Mouse (Mus musculus) CH12.LX (cell line): ENCODE measurements around the gene Ankrd28. TPM values are rescaled to one million over a fixed set of nuclear protein-coding genes. Genes with fewer than 3 reads are reported as not detected.
A peak's percentile ranks its signal among the peaks of the same experiment; 100 is the strongest.

ENCODE experiments used
- DNase-seq: peaks from one replicate; pipeline ENCODE4 v3.0.0-alpha.2; 2013; ENCODE audit errors: extremely low read depth
- H3K27ac ChIP-seq: 2 replicates; pipeline ENCODE4 v1.5.1; 2012; ENCODE audit warnings: low read depth, mild to moderate bottlenecking, control low read depth, moderate library complexity; ENCODE audit not compliant: insufficient read depth
- H3K27me3 ChIP-seq: replicated peaks from 2 replicates; pipeline ENCODE3; 2012; ENCODE audit warnings: inconsistent platforms
- H3K36me3 ChIP-seq, 2 experiments: replicated peaks in 1 of 2; 2 replicates each; pipeline versions ENCODE3 to v1.6.1; 2012; ENCODE audit warnings: inconsistent platforms in 1 of 2, low read length in 1 of 2, mild to moderate bottlenecking in 1 of 2, mixed read lengths in 1 of 2, moderate library complexity in 1 of 2; ENCODE audit not compliant: control insufficient read depth in 1 of 2, insufficient read depth in 1 of 2
- H3K4me1 ChIP-seq, 2 experiments: 2 replicates each; pipeline ENCODE4 v1.6.1; 2012; ENCODE audit warnings: inconsistent platforms in 1 of 2, moderate library complexity in 1 of 2; ENCODE audit not compliant: insufficient read depth in 2 of 2, control insufficient read depth in 1 of 2
- H3K4me2 ChIP-seq: 2 replicates; pipeline ENCODE4 v1.6.1; 2012; ENCODE audit warnings: low read depth, mild to moderate bottlenecking, control low read depth; ENCODE audit not compliant: poor library complexity, insufficient read depth, severe bottlenecking
- H3K4me3 ChIP-seq, 3 experiments: fragments of 150-350 bp in 1 of 3; sonication (generic) in 1 of 3; replicated peaks in 1 of 3; 2 replicates each; pipeline versions ENCODE3 to v1.5.1; 2011 to 2012; ENCODE audit warnings: low read depth in 2 of 3, low read length in 2 of 3, mild to moderate bottlenecking in 2 of 3, moderate library complexity in 2 of 3, control low read depth in 1 of 3, improper control_type of control experiment in 1 of 3, inconsistent platforms in 1 of 3, mixed read lengths in 1 of 3; ENCODE audit not compliant: poor library complexity in 1 of 3
- H3K79me2 ChIP-seq: replicated peaks from 2 replicates; pipeline ENCODE4 v1.6.1; 2012; ENCODE audit warnings: mild to moderate bottlenecking, moderate library complexity; ENCODE audit not compliant: control insufficient read depth, poor library complexity, insufficient read depth, severe bottlenecking; ENCODE audit errors: extremely low read depth
- H3K9ac ChIP-seq: 2 replicates; pipeline ENCODE4 v1.6.1; 2012; ENCODE audit warnings: low read depth, mild to moderate bottlenecking, control low read depth, moderate library complexity; ENCODE audit not compliant: insufficient read depth
- H3K9me3 ChIP-seq: replicated peaks from 2 replicates; pipeline ENCODE3; 2012; ENCODE audit warnings: low read length, inconsistent platforms, mixed read lengths
- BHLHE40 ChIP-seq: IDR thresholded peaks from 2 replicates; pipeline ENCODE4 v1.6.1; 2011; ENCODE audit warnings: mild to moderate bottlenecking, low read depth, low read length, improper control_type of control experiment
- CHD1 ChIP-seq: IDR thresholded peaks from 2 replicates; pipeline ENCODE4 v1.6.1; 2012; ENCODE audit warnings: low read depth, low read length, improper control_type of control experiment, inconsistent platforms
- CHD2 ChIP-seq: IDR thresholded peaks from 2 replicates; pipeline ENCODE4 v1.6.1; 2011; ENCODE audit warnings: low read length, improper control_type of control experiment
- CTCF ChIP-seq, 2 experiments: IDR thresholded peaks in 1 of 2; conservative IDR thresholded peaks in 1 of 2; 2 replicates each; pipeline ENCODE4 v1.5.1; 2011 to 2012; ENCODE audit warnings: low read depth in 2 of 2, low read length in 2 of 2, improper control_type of control experiment in 1 of 2, inconsistent platforms in 1 of 2, mild to moderate bottlenecking in 1 of 2, moderate library complexity in 1 of 2
- E2F4 ChIP-seq: IDR thresholded peaks from 2 replicates; pipeline ENCODE4 v1.6.1; 2011; ENCODE audit warnings: low read depth, low read length, improper control_type of control experiment; ENCODE audit not compliant: insufficient replicate concordance
- ELF1 ChIP-seq: IDR thresholded peaks from 2 replicates; pipeline ENCODE4 v1.6.1; 2014; ENCODE audit warnings: low read depth, mild to moderate bottlenecking, inconsistent platforms, low read length, improper control_type of control experiment
- ETS1 ChIP-seq: conservative IDR thresholded peaks from 2 replicates; pipeline ENCODE4 v1.6.1; 2012; ENCODE audit warnings: low read depth, mild to moderate bottlenecking, inconsistent platforms, low read length, improper control_type of control experiment, moderate library complexity
- GABPA ChIP-seq: IDR thresholded peaks from 2 replicates; pipeline ENCODE4 v1.6.1; 2012; ENCODE audit warnings: low read depth, low read length, improper control_type of control experiment, inconsistent platforms; ENCODE audit not compliant: insufficient replicate concordance
- HCFC1 ChIP-seq: IDR thresholded peaks from 2 replicates; pipeline ENCODE4 v1.6.1; 2012; ENCODE audit warnings: low read depth, mild to moderate bottlenecking, inconsistent platforms, low read length, improper control_type of control experiment
- IRF4 ChIP-seq: IDR thresholded peaks from 2 replicates; pipeline ENCODE4 v1.6.1; 2014; ENCODE audit warnings: low read depth, mild to moderate bottlenecking, inconsistent platforms, low read length, improper control_type of control experiment
- JUN ChIP-seq: IDR thresholded peaks from 2 replicates; pipeline ENCODE4 v1.6.1; 2011; ENCODE audit warnings: low read depth, mild to moderate bottlenecking, low read length, improper control_type of control experiment, moderate library complexity; ENCODE audit not compliant: insufficient read depth
- MAFK ChIP-seq: IDR thresholded peaks from 2 replicates; pipeline ENCODE4 v1.6.1; 2011; ENCODE audit warnings: low read length, improper control_type of control experiment; ENCODE audit not compliant: insufficient replicate concordance
- MAX ChIP-seq: IDR thresholded peaks from 2 replicates; pipeline ENCODE4 v1.6.1; 2011; ENCODE audit warnings: low read length, improper control_type of control experiment
- MAZ ChIP-seq: IDR thresholded peaks from 2 replicates; pipeline ENCODE4 v1.6.1; 2012; ENCODE audit warnings: low read depth, mild to moderate bottlenecking, inconsistent platforms, low read length, improper control_type of control experiment, moderate library complexity
- MEF2A ChIP-seq: IDR thresholded peaks from 2 replicates; pipeline ENCODE4 v1.6.1; 2014; ENCODE audit warnings: low read depth, mild to moderate bottlenecking, inconsistent platforms, low read length, improper control_type of control experiment, borderline replicate concordance
- MXI1 ChIP-seq: IDR thresholded peaks from 2 replicates; pipeline ENCODE4 v1.6.1; 2011; ENCODE audit warnings: mild to moderate bottlenecking, low read depth, low read length, improper control_type of control experiment
- NELFE ChIP-seq: IDR thresholded peaks from 2 replicates; pipeline ENCODE4 v1.6.1; 2011; ENCODE audit warnings: low read depth, low read length, improper control_type of control experiment
- PAX5 ChIP-seq: IDR thresholded peaks from 2 replicates; pipeline ENCODE4 v1.6.1; 2012; ENCODE audit warnings: low read length, inconsistent platforms, mixed read lengths
- POLR2A ChIP-seq: IDR thresholded peaks from 2 replicates; pipeline ENCODE4 v1.6.1; 2011; ENCODE audit warnings: low read depth, mild to moderate bottlenecking, improper control_type of control experiment, low read length
- POLR2AphosphoS2 ChIP-seq: IDR thresholded peaks from 2 replicates; pipeline ENCODE4 v1.6.1; 2011; ENCODE audit warnings: low read depth, low read length, improper control_type of control experiment
- RCOR1 ChIP-seq: conservative IDR thresholded peaks from 2 replicates; pipeline ENCODE4 v1.6.1; 2012; ENCODE audit warnings: low read depth, mild to moderate bottlenecking, inconsistent platforms, low read length, improper control_type of control experiment
- SIN3A ChIP-seq: IDR thresholded peaks from 2 replicates; pipeline ENCODE4 v1.6.1; 2012; ENCODE audit warnings: low read length, improper control_type of control experiment, inconsistent platforms
- SMC3 ChIP-seq: IDR thresholded peaks from 2 replicates; pipeline ENCODE4 v1.6.1; 2011; ENCODE audit warnings: low read depth, low read length, improper control_type of control experiment
- TBP ChIP-seq: conservative IDR thresholded peaks from 2 replicates; pipeline ENCODE4 v1.6.1; 2011; ENCODE audit warnings: low read depth, low read length, improper control_type of control experiment
- TCF12 ChIP-seq: IDR thresholded peaks from 2 replicates; pipeline ENCODE4 v1.6.1; 2014; ENCODE audit warnings: low read depth, mild to moderate bottlenecking, inconsistent platforms, low read length, improper control_type of control experiment
- UBTF ChIP-seq: IDR thresholded peaks from 2 replicates; pipeline ENCODE4 v1.6.1; 2012; ENCODE audit warnings: low read depth, mild to moderate bottlenecking, inconsistent platforms, low read length, improper control_type of control experiment, moderate library complexity
- USF1 ChIP-seq: IDR thresholded peaks from 2 replicates; pipeline ENCODE4 v1.6.1; 2014; ENCODE audit warnings: low read depth, mild to moderate bottlenecking, inconsistent platforms, low read length, improper control_type of control experiment
- USF2 ChIP-seq: conservative IDR thresholded peaks from 2 replicates; pipeline ENCODE4 v1.6.1; 2011; ENCODE audit warnings: low read depth, low read length, improper control_type of control experiment
- ZKSCAN1 ChIP-seq: IDR thresholded peaks from 2 replicates; pipeline ENCODE4 v1.6.1; 2012; ENCODE audit warnings: low read depth, inconsistent platforms, low read length, improper control_type of control experiment, borderline replicate concordance
- ZMIZ1 ChIP-seq: IDR thresholded peaks from 2 replicates; pipeline ENCODE4 v1.6.1; 2012; ENCODE audit warnings: low read depth, mild to moderate bottlenecking, inconsistent platforms, low read length, improper control_type of control experiment
- ZNF384 ChIP-seq: IDR thresholded peaks from 2 replicates; pipeline ENCODE4 v1.6.1; 2012; ENCODE audit warnings: low read depth, low read length, improper control_type of control experiment, inconsistent platforms
- dilution Hi-C: fragments of 300-500 bp; cut with MboI; formaldehyde crosslinking; loops from 2 replicates; pipeline ENCODE4 v1.14.3; 2020; ENCODE audit warnings: low sequenced_read_pairs; ENCODE audit not compliant: extremely low pct_unique_long_range_greater_than_20kb, extremely low pct_ligation_motif_present
- in situ Hi-C: fragments of 300-500 bp; cut with MboI; formaldehyde crosslinking; loops from 3 replicates; pipeline ENCODE4 v1.14.3; 2019; ENCODE audit warnings: low sequenced_read_pairs, low pct_ligation_motif_present, low pct_unique_long_range_greater_than_20kb, mixed read lengths
- polyA plus RNA-seq: library from polyadenylated mRNA; unstranded; fragments of >175 nt; gene quantifications from 2 replicates; pipeline ENCODE4 v1.2.1, GENCODE M21; 2012; ENCODE audit warnings: low read depth; ENCODE audit not compliant: insufficient read length
- total RNA-seq, 2 experiments: library from RNA; depleted of rRNA; stranded (reverse); fragments of 300-350 nt in 1 of 2; fragments of >200 nt in 1 of 2; gene quantifications; 2 replicates each; pipeline ENCODE4 v1.2.3; 2012 to 2014

The Ankrd28 gene
- total and polyA plus RNA-seq, 3 experiments: 7.3 to 15.0 (median 14.9) TPM

- Histone ChIP-seq H3K9me3 (no peaks in the 10 kb centered on the region), H3K36me3 (no peaks in the 10 kb centered on the region), H3K9ac (no peak overlapping the region), H3K4me3 (no peak overlapping the region), H3K4me2 (no peak overlapping the region), H3K27me3 (no peaks in the 10 kb centered on the region), H3K27ac (no peak overlapping the region), H3K4me1 (peaks cover 0 to 25% of the 10 kb centered on the region in 2 experiments; a peak in 2 of 4 replicates), H3K79me2 (peaks cover 4% of the 10 kb centered on the region; the same call in 1 of the 2 replicates)
- DNase-seq: peak; percentile 6
- dilution Hi-C loops (no loop called here), in situ Hi-C loops (loop anchor here (10.0 kb wide), 1 partner anchor 272 kb away; no protein-coding TSS in a partner anchor)
- TF ChIP-seq UBTF (no peak), ZMIZ1 (no peak), TCF12 (no peak), GABPA (no peak), RCOR1 (no peak), POLR2AphosphoS2 (no peak), CHD2 (no peak), SIN3A (no peak), ZNF384 (no peak), MAZ (no peak), IRF4 (no peak), PAX5 (no peak), HCFC1 (no peak), MXI1 (no peak), CTCF (conservative IDR thresholded peaks at IDR 0.05 in 1 of 2, IDR thresholded peaks at IDR 0.05 in 1 of 2; ENCODE audit: low read depth in 2 of 2, low read length in 2 of 2) (no peak), SMC3 (no peak), NELFE (no peak), JUN (no peak)
Observed at GRCm38 (mm10) chr14:31786906-31787305, 43.5 kb downstream of the Ankrd28 start.

- Histone ChIP-seq H3K79me2 (peaks cover 4% of the 10 kb centered on the region; the same call in 1 of the 2 replicates), H3K9ac (no peak overlapping the region), H3K9me3 (no peaks in the 10 kb centered on the region), H3K27ac (no peak overlapping the region), H3K4me1 (peaks cover 0 to 37% of the 10 kb centered on the region in 2 experiments; a peak in 2 of 4 replicates), H3K36me3 (no peaks in the 10 kb centered on the region), H3K27me3 (no peaks in the 10 kb centered on the region), H3K4me2 (no peak overlapping the region), H3K4me3 (no peak overlapping the region)
- dilution Hi-C loops: no loop called here
- in situ Hi-C loops: loop anchor here (10.0 kb wide), 1 partner anchor 271 kb away; no protein-coding TSS in a partner anchor
- DNase-seq: peak; percentile 46
- TF ChIP-seq CHD2 (no peak), CTCF (conservative IDR thresholded peaks at IDR 0.05 in 1 of 2, IDR thresholded peaks at IDR 0.05 in 1 of 2; ENCODE audit: low read depth in 2 of 2, low read length in 2 of 2) (peak in 1 of 2 experiments; percentile 60; a peak in 2 of 4 replicates), ZKSCAN1 (no peak), ELF1 (no peak), NELFE (no peak), UBTF (no peak), MAFK (no peak), MAZ (no peak), MAX (no peak), ETS1 (no peak; the same call in 1 of the 2 replicates), MEF2A (no peak), JUN (no peak), TBP (no peak), USF1 (no peak), RCOR1 (no peak), SIN3A (no peak), POLR2AphosphoS2 (no peak), POLR2A (no peak), E2F4 (no peak), IRF4 (no peak), CHD1 (no peak), SMC3 (peak; percentile 61), ZMIZ1 (no peak), USF2 (no peak), BHLHE40 (peak; percentile 53; the same call in 1 of the 2 replicates)
Observed at GRCm38 (mm10) chr14:31785681-31786080, 44.8 kb downstream of the Ankrd28 start.
